Mouse (Mus musculus): Measurements from ENCODE around the gene Lpar3. TPM values are rescaled to one million over a fixed set of nuclear protein-coding genes. Genes with fewer than 3 reads are reported as not detected.
A peak's percentile ranks its signal among the peaks of the same experiment; 100 is the strongest.

The Lpar3 gene
- polyA plus RNA-seq, 1 experiment from 2014 or later = 0.49 TPM

GRCm38 (mm10) chr3:146303194-146303593, 82.4 kb downstream of the Lpar3 start:
- H3K27me3 ChIP-seq = no peaks in the 10 kb centered on the region
- H3K9ac ChIP-seq = no peak overlapping the region
- no peak overlapping the region for H3K4me2 ChIP-seq
- H3K4me1 ChIP-seq (replicated peaks) = no peaks in the 10 kb centered on the region
- H3K9me3 ChIP-seq = no peaks in the 10 kb centered on the region
- no peak overlapping the region for H3K27ac ChIP-seq (replicated peaks)
- ATAC-seq (ENCODE audit: low FRiP score, low read depth) = no peak
- H3K36me3 ChIP-seq = no peaks in the 10 kb centered on the region
- 83% methylated on average over 5 of the region's 5 CpGs for WGBS
- no peak overlapping the region for H3K4me3 ChIP-seq

- H3K27ac ChIP-seq (replicated peaks) = no peak overlapping the region
- H3K9ac ChIP-seq = no peak overlapping the region
- H3K4me3 ChIP-seq = no peak overlapping the region
- no peaks in the 10 kb centered on the region for H3K27me3 ChIP-seq
- no peaks in the 10 kb centered on the region for H3K36me3 ChIP-seq
- no peaks in the 10 kb centered on the region for H3K9me3 ChIP-seq
- ATAC-seq (ENCODE audit: low FRiP score, low read depth) = no peak
- no peak overlapping the region for H3K4me2 ChIP-seq
- H3K4me1 ChIP-seq (replicated peaks) = no peaks in the 10 kb centered on the region
- WGBS = 77% methylated on average over 21 of the region's 21 CpGs
Observed at GRCm38 (mm10) chr3:146304556-146305405, 84.0 kb downstream of the Lpar3 start.

DNA sequence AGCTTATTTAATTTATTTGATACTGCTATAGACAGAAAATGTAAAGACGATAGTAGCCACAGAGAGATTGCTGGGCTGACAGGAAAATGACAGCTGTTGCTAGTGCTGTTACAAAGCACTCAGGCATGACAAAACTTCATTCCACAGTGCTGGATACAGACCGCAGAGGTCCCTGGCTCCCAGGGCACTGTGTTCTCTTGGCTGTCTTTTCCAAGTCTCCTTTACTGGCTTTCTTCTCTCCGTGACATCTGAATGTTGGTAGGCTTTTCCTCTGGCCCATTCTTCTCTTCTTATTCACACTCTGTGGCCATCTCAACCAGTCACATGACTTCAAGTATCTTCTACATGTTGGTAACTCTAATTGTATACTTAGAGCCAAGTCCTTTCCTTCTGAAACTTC, 86.6 kb downstream of the Lpar3 start:
- WGBS = 36% methylated on average over 3 of the region's 3 CpGs
- H3K9me3 ChIP-seq = no peaks in the 10 kb centered on the region
- H3K4me3 ChIP-seq = no peak overlapping the region
- H3K4me1 ChIP-seq (replicated peaks) = peaks cover 8% of the 10 kb centered on the region; the same call in 1 of the 2 replicates
- no peaks in the 10 kb centered on the region for H3K36me3 ChIP-seq
- H3K4me2 ChIP-seq = no peak overlapping the region
- no peaks in the 10 kb centered on the region for H3K27me3 ChIP-seq
- ATAC-seq (ENCODE audit: low FRiP score, low read depth) = no peak
- no peak overlapping the region for H3K9ac ChIP-seq
- no peak overlapping the region for H3K27ac ChIP-seq (replicated peaks)

DNA sequence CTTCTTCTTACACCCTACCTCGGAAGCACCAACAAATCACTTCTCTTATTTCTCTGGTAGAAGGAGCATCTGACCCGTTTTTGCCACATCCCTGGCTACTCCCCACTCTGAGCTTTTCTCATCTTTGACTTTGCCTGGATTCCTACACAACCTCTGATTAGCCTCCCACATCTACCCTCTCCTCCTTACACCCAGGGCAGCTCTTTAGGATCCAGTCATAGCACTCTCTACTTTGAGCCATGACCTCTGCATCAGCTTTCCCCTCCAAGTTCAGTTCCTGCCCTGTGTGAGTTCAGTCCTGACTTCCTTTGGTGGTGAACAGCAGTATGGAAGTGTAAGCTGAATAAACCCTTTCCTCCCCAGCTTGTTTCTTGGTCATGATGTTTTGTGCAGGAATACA, 87.1 kb downstream of the Lpar3 start:
- WGBS = 78% methylated on average over 2 of the region's 2 CpGs
- Histone ChIP-seq H3K9ac (no peak overlapping the region), H3K27me3 (no peaks in the 10 kb centered on the region), H3K4me1 (replicated peaks) (peaks cover 8% of the 10 kb centered on the region; the same call in 1 of the 2 replicates), H3K4me2 (no peak overlapping the region), H3K36me3 (no peaks in the 10 kb centered on the region), H3K27ac (replicated peaks) (no peak overlapping the region), H3K9me3 (no peaks in the 10 kb centered on the region), H3K4me3 (no peak overlapping the region)
- ATAC-seq (ENCODE audit: low FRiP score, low read depth) = no peak

GRCm38 (mm10) chr3:146309586-146309985, 88.8 kb downstream of the Lpar3 start:
- H3K27ac ChIP-seq (replicated peaks) = no peak overlapping the region
- WGBS = 77% methylated on average over 8 of the region's 8 CpGs
- no peak overlapping the region for H3K4me3 ChIP-seq
- H3K36me3 ChIP-seq = no peaks in the 10 kb centered on the region
- no peaks in the 10 kb centered on the region for H3K9me3 ChIP-seq
- ATAC-seq (ENCODE audit: low FRiP score, low read depth) = no peak
- no peaks in the 10 kb centered on the region for H3K27me3 ChIP-seq
- H3K9ac ChIP-seq = no peak overlapping the region
- H3K4me1 ChIP-seq (replicated peaks) = peaks cover 8% of the 10 kb centered on the region; the same call in 1 of the 2 replicates
- H3K4me2 ChIP-seq = no peak overlapping the region

DNA sequence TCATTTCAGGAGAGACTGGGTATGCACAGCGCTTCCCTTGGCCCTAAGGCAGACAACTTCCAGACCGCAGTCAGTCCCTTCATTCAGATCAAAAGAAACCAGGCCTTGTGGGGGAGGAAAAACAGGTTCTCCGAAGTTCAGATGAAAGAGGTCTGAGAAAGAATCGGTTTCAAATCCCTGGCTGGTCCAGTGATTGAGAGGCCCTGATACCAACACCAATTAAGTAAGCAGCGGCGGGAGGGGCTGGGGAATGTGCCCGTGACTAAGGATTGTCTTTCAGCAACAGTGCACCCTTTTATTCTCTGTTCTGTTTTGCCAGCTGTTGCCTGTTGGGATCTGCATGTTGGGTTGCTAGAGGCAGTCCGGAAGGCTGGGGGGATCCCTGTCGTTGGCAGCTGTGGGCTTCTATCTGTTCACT, 90.4 kb downstream of the Lpar3 start:
- no peak overlapping the region for H3K9ac ChIP-seq
- H3K4me2 ChIP-seq = no peak overlapping the region
- no peak overlapping the region for H3K4me3 ChIP-seq
- no peak overlapping the region for H3K27ac ChIP-seq (replicated peaks)
- H3K27me3 ChIP-seq = no peaks in the 10 kb centered on the region
- H3K4me1 ChIP-seq (replicated peaks) = peaks cover 8% of the 10 kb centered on the region; the same call in 1 of the 2 replicates
- 20% methylated on average over 9 of the region's 9 CpGs for WGBS
- ATAC-seq (ENCODE audit: low FRiP score, low read depth) = no peak
- no peaks in the 10 kb centered on the region for H3K9me3 ChIP-seq
- H3K36me3 ChIP-seq = no peaks in the 10 kb centered on the region

- no peak overlapping the region for H3K4me3 ChIP-seq
- no peaks in the 10 kb centered on the region for H3K36me3 ChIP-seq
- H3K27ac ChIP-seq (replicated peaks) = no peak overlapping the region
- no peak overlapping the region for H3K4me2 ChIP-seq
- H3K9me3 ChIP-seq = no peaks in the 10 kb centered on the region
- H3K4me1 ChIP-seq (replicated peaks) = peaks cover 21% of the 10 kb centered on the region
- ATAC-seq (ENCODE audit: low FRiP score, low read depth) = no peak
- 78% methylated on average over 8 of the region's 8 CpGs for WGBS
- H3K27me3 ChIP-seq = no peaks in the 10 kb centered on the region
- H3K9ac ChIP-seq = no peak overlapping the region
Observed at GRCm38 (mm10) chr3:146315414-146315813, 94.7 kb downstream of the Lpar3 start.

- 89% methylated on average over 8 of the region's 8 CpGs for WGBS
- no peak overlapping the region for H3K27ac ChIP-seq (replicated peaks)
- ATAC-seq (ENCODE audit: low FRiP score, low read depth) = no peak
- no peak overlapping the region for H3K4me2 ChIP-seq
- peaks cover 14% of the 10 kb centered on the region for H3K4me1 ChIP-seq (replicated peaks)
- H3K36me3 ChIP-seq = no peaks in the 10 kb centered on the region
- H3K27me3 ChIP-seq = no peaks in the 10 kb centered on the region; the same call in 1 of the 2 replicates
- H3K9me3 ChIP-seq = no peaks in the 10 kb centered on the region
- no peak overlapping the region for H3K4me3 ChIP-seq
- H3K9ac ChIP-seq = no peak overlapping the region
Observed at GRCm38 (mm10) chr3:146316293-146316692, 95.5 kb downstream of the Lpar3 start.

DNA sequence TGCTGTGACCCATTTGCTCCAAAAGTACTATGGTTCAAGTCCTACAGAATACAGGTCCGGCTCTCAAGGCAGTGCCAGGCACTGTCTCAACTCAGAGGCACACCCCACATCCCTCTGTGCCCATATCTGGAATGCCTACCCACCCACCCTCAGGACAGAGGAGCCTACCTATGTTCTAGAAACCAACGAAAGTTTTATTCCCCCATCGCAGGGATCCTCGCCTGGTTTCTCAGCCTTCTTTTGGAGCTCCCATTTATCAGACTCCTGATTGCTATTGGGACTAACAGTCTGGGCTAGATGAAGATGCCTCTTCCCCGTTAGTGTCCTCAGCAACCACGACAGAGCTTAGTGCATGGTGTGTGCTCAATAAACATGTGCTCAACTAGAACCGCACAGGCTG, 96.6 kb downstream of the Lpar3 start:
- H3K27ac ChIP-seq (replicated peaks) = no peak overlapping the region
- WGBS = 85% methylated on average over 7 of the region's 7 CpGs
- H3K9me3 ChIP-seq = no peaks in the 10 kb centered on the region
- ATAC-seq (ENCODE audit: low FRiP score, low read depth) = no peak
- no peaks in the 10 kb centered on the region; the same call in 1 of the 2 replicates for H3K27me3 ChIP-seq
- H3K4me3 ChIP-seq = no peak overlapping the region
- H3K4me1 ChIP-seq (replicated peaks) = peaks cover 13% of the 10 kb centered on the region
- no peak overlapping the region for H3K4me2 ChIP-seq
- no peaks in the 10 kb centered on the region for H3K36me3 ChIP-seq
- no peak overlapping the region for H3K9ac ChIP-seq

- Histone ChIP-seq H3K4me1 (replicated peaks) (peaks cover 13% of the 10 kb centered on the region), H3K9me3 (no peaks in the 10 kb centered on the region), H3K36me3 (no peaks in the 10 kb centered on the region), H3K27me3 (no peaks in the 10 kb centered on the region; the same call in 1 of the 2 replicates), H3K27ac (replicated peaks) (no peak overlapping the region), H3K4me3 (no peak overlapping the region), H3K4me2 (no peak overlapping the region), H3K9ac (no peak overlapping the region)
- 86% methylated on average over 12 of the region's 12 CpGs for WGBS
- ATAC-seq (ENCODE audit: low FRiP score, low read depth) = no peak
Observed at GRCm38 (mm10) chr3:146317911-146318310, 97.1 kb downstream of the Lpar3 start.

- no peak overlapping the region for H3K9ac ChIP-seq
- 31% methylated on average over 16 of the region's 16 CpGs for WGBS
- 0 out of 2 replicates have a peak, but pooled peaks have one; percentile 16 for ATAC-seq (ENCODE audit: low FRiP score, low read depth)
Observed at GRCm38 (mm10) chr3:146318520-146318938, 97.8 kb downstream of the Lpar3 start.

GRCm38 (mm10) chr3:146318987-146319386, 98.2 kb downstream of the Lpar3 start:
- peak; percentile 55; the same call in 1 of the 2 replicates for ATAC-seq (ENCODE audit: low FRiP score, low read depth)
- Histone ChIP-seq H3K4me3 (0 out of 2 replicates have a peak overlapping the region, but pooled peaks have one; percentile 4), H3K27ac (replicated peaks) (peak overlapping the region; percentile 51), H3K4me2 (peak overlapping the region; percentile 41), H3K9me3 (no peaks in the 10 kb centered on the region), H3K4me1 (replicated peaks) (peaks cover 13% of the 10 kb centered on the region), H3K27me3 (no peaks in the 10 kb centered on the region; the same call in 1 of the 2 replicates), H3K9ac (no peak overlapping the region), H3K36me3 (no peaks in the 10 kb centered on the region)
- 17% methylated on average over 13 of the region's 13 CpGs for WGBS

More at GRCm38 (mm10) chr3:146318520-146318938, 97.8 kb downstream of the Lpar3 start:
- H3K4me2 ChIP-seq = peak overlapping the region; percentile 41
- no peaks in the 10 kb centered on the region for H3K9me3 ChIP-seq
- H3K27me3 ChIP-seq = no peaks in the 10 kb centered on the region; the same call in 1 of the 2 replicates
- peaks cover 13% of the 10 kb centered on the region for H3K4me1 ChIP-seq (replicated peaks)
- H3K4me3 ChIP-seq = 0 out of 2 replicates have a peak overlapping the region, but pooled peaks have one; percentile 4
- H3K36me3 ChIP-seq = no peaks in the 10 kb centered on the region
- H3K27ac ChIP-seq (replicated peaks) = peak overlapping the region; percentile 51
